Mouse (Mus musculus) cerebellum, adult 18-20 months (tissue): Measurements from ENCODE around the gene Gosr1.
"Not testable (repeated sequence)": the region's sequence is repeated elsewhere in the genome, so short reads cannot be mapped to it uniquely, and the experiment has no call there.

Source experiments
- DNase-seq, 2 experiments: peaks; one replicate each; pipeline ENCODE4 v3.0.0; 2021

Gene Gosr1

DNA sequence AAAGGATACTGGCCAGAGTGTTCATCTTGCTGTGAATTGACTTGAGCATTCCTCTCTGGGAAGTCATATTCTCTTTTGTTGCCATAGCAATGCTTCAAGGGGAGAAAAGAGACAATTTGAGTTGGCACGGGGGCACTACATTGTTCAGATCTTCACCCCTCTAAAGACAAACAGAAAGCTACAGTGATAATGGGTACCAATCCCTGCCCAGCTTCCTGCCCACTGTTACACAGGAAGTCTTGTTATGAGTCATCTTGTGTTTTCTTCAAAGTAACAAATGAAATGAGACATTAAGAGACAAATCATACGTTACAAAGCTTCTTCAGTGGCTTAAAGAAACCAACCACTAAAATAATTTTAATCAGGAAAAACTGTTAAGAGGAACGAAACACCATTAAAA lies 28.8 kb downstream of the Gosr1 start:
- DNase-seq, result no peak

DNA sequence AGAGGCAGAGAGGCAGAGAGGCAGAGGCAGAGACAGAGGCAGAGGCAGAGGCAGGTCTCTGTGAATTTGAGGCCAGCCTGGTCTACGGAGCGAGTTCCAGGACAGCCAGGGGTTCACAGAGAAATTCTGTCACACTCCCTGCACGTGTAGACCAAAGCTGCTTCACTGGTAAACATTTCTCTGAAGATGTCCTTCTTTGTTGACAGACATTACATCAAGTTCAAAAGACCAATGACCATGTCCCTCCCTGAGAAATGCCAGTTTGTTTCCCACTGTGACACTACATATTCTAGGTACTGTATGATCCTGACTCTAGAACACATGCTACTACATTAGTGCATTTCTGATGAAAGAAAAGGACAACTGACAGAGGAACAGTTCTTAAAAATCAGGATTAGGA lies 32.7 kb downstream of the Gosr1 start:
- no peak for DNase-seq

- no peak for DNase-seq
Observed at GRCm38 (mm10) chr11:76728093-76728492, 35.3 kb downstream of the Gosr1 start.

GRCm38 (mm10) chr11:76723911-76724310 lies 39.5 kb downstream of the Gosr1 start:
- DNase-seq, result no peak

GRCm38 (mm10) chr11:76717000-76717399 lies 46.4 kb downstream of the Gosr1 start:
- DNase-seq, result no peak

- no peak for DNase-seq
Observed at GRCm38 (mm10) chr11:76709625-76710452, 53.5 kb downstream of the Gosr1 start.

DNA sequence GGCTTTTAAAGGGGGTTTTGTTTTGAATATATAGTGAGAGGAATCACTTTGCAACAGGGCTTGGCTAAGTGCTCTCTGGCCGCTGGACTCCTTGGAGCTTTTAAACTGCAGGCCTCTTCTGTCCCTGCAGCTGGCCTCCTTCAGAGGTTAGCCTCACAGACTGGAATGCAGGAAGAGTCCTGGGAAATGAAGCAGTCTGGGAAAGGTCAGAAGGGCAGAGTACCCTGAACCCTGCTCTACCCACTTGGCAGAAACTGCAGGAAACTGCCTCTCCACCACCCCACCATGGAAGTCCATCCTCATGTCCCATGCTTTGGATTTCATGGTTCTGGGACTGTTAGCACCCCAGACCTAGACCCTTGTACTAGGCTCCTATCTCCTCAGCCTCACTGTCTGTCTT lies 54.5 kb downstream of the Gosr1 start:
- no peak for DNase-seq

DNA sequence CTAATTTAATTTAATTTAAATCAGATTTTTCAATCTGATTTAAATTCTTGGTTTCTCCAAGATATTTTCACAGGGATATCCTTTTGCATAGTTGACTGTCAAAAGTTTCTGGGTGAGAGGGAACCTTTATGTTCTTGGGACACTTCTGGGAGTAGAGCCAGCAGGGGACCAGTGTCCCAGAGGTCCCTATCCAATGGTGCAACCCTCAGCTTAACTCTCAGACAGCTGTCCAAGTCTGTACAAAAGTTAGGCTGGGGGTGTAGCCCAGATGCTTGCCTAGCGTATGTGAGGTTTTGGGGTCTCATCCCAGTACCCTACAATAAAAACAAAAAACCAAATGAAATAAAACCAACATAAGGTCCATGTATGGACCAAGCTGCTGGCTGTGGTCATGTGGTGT lies 55.3 kb downstream of the Gosr1 start:
- no peak for DNase-seq

GRCm38 (mm10) chr11:76707656-76708055 lies 55.7 kb downstream of the Gosr1 start:
- no peak for DNase-seq

GRCm38 (mm10) chr11:76699626-76700025 lies 63.8 kb downstream of the Gosr1 start:
- no peak for DNase-seq

DNA sequence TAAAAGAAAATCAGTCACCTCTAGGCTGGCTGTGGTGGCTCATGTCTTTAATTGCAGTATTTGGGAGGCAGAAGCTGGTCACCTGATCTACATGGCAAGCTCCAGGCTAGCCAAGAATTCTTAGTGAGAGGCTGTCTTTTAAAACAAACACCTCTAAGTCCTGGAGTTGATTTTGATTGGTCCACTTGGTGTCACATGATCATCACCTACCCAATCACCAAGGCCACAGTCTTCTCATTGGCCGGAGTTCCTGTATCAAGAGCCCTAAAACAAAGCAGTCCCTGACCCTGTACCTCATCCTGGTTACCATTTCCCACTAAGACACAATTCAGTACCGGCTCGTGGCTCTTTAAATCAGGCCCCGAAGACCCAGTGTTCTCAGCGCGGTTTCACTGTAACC lies 67.6 kb downstream of the Gosr1 start:
- peak in 1 of 2 experiments; percentile 29 for DNase-seq

- DNase-seq, result no peak
Observed at GRCm38 (mm10) chr11:76692096-76692495, 71.3 kb downstream of the Gosr1 start.

GRCm38 (mm10) chr11:76685604-76686003 lies 77.8 kb downstream of the Gosr1 start:
- no peak for DNase-seq

DNA sequence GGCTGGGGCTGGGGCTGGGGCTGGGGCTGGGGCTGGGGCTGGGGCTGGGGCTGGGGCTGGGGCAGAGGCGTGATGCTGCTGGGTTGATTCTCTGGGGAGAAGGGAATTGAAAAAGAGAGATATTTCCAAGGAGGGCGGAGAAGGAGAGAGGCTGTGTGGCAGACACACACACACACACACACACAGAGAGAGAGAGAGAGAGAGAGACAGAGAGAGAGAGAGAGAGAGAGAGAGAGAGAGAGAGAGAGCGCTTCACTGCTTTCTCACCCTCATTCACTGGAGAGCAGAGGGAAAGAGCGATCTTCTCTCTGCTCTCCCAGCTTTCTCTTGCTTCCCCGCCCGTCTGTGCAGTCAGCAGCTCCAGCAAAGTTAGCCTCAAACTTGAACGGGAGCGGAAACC lies 83.9 kb downstream of the Gosr1 start, which contains the start of gene Trarg1:
Gene Trarg1 (plus strand): TSS at position 301 of the 400 bp plus-strand sequence.
- DNase-seq, result not testable (repeated sequence)
